Mouse (Mus musculus): ENCODE results near the gene Shc1.

DNA sequence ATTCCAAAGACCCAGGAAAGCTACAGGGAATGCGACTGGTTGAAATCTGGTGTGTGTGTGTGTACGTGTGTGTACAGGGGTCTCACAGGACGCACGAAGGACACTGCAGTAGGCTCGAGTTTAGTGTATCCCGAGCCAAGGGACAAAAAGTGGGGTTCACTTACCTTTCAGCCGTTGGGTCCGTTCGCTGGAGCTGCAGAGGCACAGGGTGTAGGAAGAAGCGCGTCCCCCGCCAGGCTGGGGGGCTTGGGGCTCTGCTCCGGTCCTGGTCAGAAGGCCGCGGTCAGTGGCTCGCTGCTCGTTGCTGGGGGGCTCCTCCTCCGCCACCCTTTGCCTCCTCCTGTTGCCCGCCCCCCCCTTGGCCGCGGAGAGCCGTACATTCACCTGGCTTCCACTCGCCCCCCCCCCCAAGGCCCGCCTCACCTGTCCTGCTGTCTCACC, 25.4 kb upstream of the Shc1 start:
- TF ChIP-seq POLR2A (IDR thresholded peaks at IDR 0.05; ENCODE audit: borderline replicate concordance, extremely low read depth, insufficient read depth, insufficient read length, poor library complexity, severe bottlenecking) (no peak), CTCF (IDR thresholded peaks at IDR 0.05; ENCODE audit: borderline replicate concordance, extremely low read depth, insufficient read depth, insufficient read length) (no peak)

All from brain, embryonic 14.5 days (tissue).